Mouse (Mus musculus): ENCODE measurements at regions not wholly inside any gene's neighbourhood (a gene's known extent, or its start where the extent isn't known, plus 50 kb on each side); places are given as distances from the start of the nearest gene placed in this dataset.
A peak's percentile ranks its signal among the peaks of the same experiment; 100 is the strongest.

DNA sequence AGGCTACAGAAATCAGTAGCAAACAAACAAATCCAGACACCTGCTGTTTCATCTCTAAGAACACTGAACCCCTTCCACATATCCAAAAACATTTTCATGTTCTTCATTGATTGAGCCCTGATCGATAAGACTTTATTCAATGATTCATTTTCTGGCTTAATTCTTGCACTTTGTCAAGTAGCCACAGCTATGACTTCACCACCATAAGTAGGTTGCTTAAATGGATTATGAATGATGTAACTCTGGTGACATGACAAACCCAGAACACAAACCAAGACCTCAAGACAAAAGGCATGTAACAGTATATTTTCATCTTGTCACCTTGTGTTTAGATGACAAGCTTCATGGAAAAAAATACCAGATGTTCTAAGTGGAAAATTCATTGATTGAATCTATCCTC is 123.1 kb upstream of the Cd180 start:
- ATAC-seq (replicated peaks; ENCODE audit: insufficient number of reproducible peaks, low FRiP score, low TSS enrichment): no peak
- WGBS (ENCODE audit: insufficient replicate concordance): 85% methylated on average over 1 of the region's 1 CpGs
- no peak overlapping the region for H3K4me2 ChIP-seq

DNA sequence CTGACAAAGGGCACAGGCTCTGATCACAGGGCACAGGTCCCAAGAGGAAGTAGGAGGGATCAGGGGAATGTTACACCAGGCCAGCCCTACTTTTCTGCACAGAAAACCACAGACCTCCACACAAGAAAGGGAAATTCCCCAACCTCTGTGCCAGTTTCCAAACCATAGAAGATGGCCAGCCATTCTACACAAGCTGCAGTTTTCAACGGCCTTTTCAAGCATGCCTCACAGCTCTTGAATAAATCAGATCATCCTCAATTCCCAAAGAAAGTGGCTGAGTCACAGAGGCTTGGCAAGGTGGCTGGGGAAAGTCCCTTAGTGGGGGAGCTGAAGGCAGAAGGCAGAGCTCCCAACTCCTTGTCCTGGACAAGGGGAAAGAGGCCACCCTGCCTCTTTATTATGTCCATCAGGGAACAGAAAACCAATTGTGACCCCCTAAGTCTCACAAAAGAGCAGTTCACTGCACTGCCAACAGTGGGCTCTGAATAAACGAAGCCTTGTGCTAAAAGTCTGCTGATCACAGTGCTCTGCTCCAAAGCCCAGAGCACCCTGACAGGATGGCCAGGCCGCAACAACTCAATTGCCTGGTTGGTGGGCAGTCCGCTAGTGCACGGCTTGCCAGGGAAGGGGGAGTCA is 120.0 kb upstream of the Cd180 start:
- 64% methylated on average over 5 of the region's 5 CpGs for WGBS (ENCODE audit: insufficient replicate concordance)
- H3K9ac ChIP-seq (ENCODE audit: low read depth, low read length): no peak overlapping the region
- no peak overlapping the region for H3K4me3 ChIP-seq (ENCODE audit: low read depth, low read length)
- no peaks in the 10 kb centered on the region for H3K36me3 ChIP-seq (ENCODE audit: control insufficient read depth, insufficient read depth, low read length)
- no peaks in the 10 kb centered on the region for H3K27me3 ChIP-seq (ENCODE audit: control insufficient read depth, insufficient read depth, low read length)
- no peak for ATAC-seq (replicated peaks; ENCODE audit: insufficient number of reproducible peaks, low FRiP score, low TSS enrichment)
- no peaks in the 10 kb centered on the region for H3K4me1 ChIP-seq (ENCODE audit: control insufficient read depth, insufficient read depth, low read length)
- no peaks in the 10 kb centered on the region for H3K9me3 ChIP-seq (replicated peaks; ENCODE audit: control insufficient read depth, low read length)
- H3K27ac ChIP-seq (ENCODE audit: low read depth, low read length): no peak overlapping the region
- H3K4me2 ChIP-seq: no peak overlapping the region

More for the DNA sequence above, 123.1 kb upstream of the Cd180 start:
- Histone ChIP-seq H3K9ac (ENCODE audit: low read depth, low read length) (no peak overlapping the region), H3K4me3 (ENCODE audit: low read depth, low read length) (no peak overlapping the region), H3K36me3 (ENCODE audit: control insufficient read depth, insufficient read depth, low read length) (no peaks in the 10 kb centered on the region), H3K4me1 (ENCODE audit: control insufficient read depth, insufficient read depth, low read length) (no peaks in the 10 kb centered on the region), H3K27me3 (ENCODE audit: control insufficient read depth, insufficient read depth, low read length) (no peaks in the 10 kb centered on the region), H3K27ac (ENCODE audit: low read depth, low read length) (no peak overlapping the region), H3K9me3 (replicated peaks; ENCODE audit: control insufficient read depth, low read length) (no peaks in the 10 kb centered on the region)

GRCm38 (mm10) chr13:102576871-102577662 is 116.3 kb upstream of the Cd180 start:
- ATAC-seq (replicated peaks; ENCODE audit: insufficient number of reproducible peaks, low FRiP score, low TSS enrichment): no peak
- Histone ChIP-seq H3K27me3 (ENCODE audit: control insufficient read depth, insufficient read depth, low read length) (no peaks in the 10 kb centered on the region), H3K27ac (ENCODE audit: low read depth, low read length) (no peak overlapping the region), H3K36me3 (ENCODE audit: control insufficient read depth, insufficient read depth, low read length) (no peaks in the 10 kb centered on the region), H3K4me1 (ENCODE audit: control insufficient read depth, insufficient read depth, low read length) (no peaks in the 10 kb centered on the region), H3K9ac (ENCODE audit: low read depth, low read length) (no peak overlapping the region), H3K4me3 (ENCODE audit: low read depth, low read length) (no peak overlapping the region), H3K4me2 (no peak overlapping the region), H3K9me3 (replicated peaks; ENCODE audit: control insufficient read depth, low read length) (no peaks in the 10 kb centered on the region)
- 73% methylated on average over 7 of the region's 7 CpGs for WGBS (ENCODE audit: insufficient replicate concordance)

DNA sequence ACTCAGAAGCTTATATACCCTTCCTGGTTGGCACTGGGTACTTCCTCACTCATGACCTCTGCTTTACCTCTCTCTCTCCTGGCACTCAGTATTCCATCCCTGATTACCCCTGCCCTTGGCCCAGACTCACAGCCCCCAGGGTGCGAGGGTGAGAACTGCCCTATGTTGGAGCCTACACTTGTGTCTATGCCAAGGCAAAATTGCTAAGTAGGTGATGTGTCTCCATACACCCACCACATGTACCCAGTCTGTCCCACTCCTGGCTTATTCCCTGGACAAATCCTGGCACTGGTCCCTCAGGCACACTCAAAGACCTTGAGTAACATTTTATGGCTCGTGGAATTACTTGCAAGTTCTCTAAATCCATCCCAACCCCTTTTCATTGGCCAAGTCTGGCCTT is 114.5 kb upstream of the Cd180 start:
- no peaks in the 10 kb centered on the region for H3K9me3 ChIP-seq (replicated peaks; ENCODE audit: control insufficient read depth, low read length)
- no peaks in the 10 kb centered on the region for H3K27me3 ChIP-seq (ENCODE audit: control insufficient read depth, insufficient read depth, low read length)
- H3K4me3 ChIP-seq (ENCODE audit: low read depth, low read length): no peak overlapping the region
- no peak overlapping the region for H3K9ac ChIP-seq (ENCODE audit: low read depth, low read length)
- ATAC-seq (replicated peaks; ENCODE audit: insufficient number of reproducible peaks, low FRiP score, low TSS enrichment): no peak
- no peak overlapping the region for H3K27ac ChIP-seq (ENCODE audit: low read depth, low read length)
- no peaks in the 10 kb centered on the region for H3K36me3 ChIP-seq (ENCODE audit: control insufficient read depth, insufficient read depth, low read length)
- no peak overlapping the region for H3K4me2 ChIP-seq
- no peaks in the 10 kb centered on the region for H3K4me1 ChIP-seq (ENCODE audit: control insufficient read depth, insufficient read depth, low read length)
- WGBS (ENCODE audit: insufficient replicate concordance): 78% methylated on average over 2 of the region's 2 CpGs

DNA sequence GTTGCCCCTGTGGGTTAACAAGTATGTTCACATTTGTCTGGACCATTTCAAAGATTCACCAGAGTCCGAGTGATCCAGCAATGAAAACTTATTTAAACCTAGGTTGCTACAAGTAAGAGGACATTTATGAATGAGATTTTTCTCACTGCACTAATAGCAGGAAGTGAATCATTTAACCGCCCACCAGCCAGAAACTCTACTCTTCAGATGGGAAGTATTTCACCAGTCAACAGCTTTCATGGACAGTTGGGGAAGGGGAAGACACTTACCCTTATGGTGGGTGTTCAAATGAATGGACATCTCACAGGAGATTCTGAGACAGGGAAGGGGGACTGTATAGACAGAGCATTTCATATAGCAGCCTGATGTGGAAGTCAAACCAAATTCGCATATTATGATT is 113.7 kb upstream of the Cd180 start:
- Histone ChIP-seq H3K4me2 (no peak overlapping the region), H3K4me1 (ENCODE audit: control insufficient read depth, insufficient read depth, low read length) (no peaks in the 10 kb centered on the region), H3K36me3 (ENCODE audit: control insufficient read depth, insufficient read depth, low read length) (no peaks in the 10 kb centered on the region), H3K27ac (ENCODE audit: low read depth, low read length) (no peak overlapping the region), H3K9me3 (replicated peaks; ENCODE audit: control insufficient read depth, low read length) (no peaks in the 10 kb centered on the region), H3K4me3 (ENCODE audit: low read depth, low read length) (no peak overlapping the region), H3K27me3 (ENCODE audit: control insufficient read depth, insufficient read depth, low read length) (no peaks in the 10 kb centered on the region), H3K9ac (ENCODE audit: low read depth, low read length) (no peak overlapping the region)
- no peak for ATAC-seq (replicated peaks; ENCODE audit: insufficient number of reproducible peaks, low FRiP score, low TSS enrichment)
- 83% methylated on average over 3 of the region's 3 CpGs for WGBS (ENCODE audit: insufficient replicate concordance)

DNA sequence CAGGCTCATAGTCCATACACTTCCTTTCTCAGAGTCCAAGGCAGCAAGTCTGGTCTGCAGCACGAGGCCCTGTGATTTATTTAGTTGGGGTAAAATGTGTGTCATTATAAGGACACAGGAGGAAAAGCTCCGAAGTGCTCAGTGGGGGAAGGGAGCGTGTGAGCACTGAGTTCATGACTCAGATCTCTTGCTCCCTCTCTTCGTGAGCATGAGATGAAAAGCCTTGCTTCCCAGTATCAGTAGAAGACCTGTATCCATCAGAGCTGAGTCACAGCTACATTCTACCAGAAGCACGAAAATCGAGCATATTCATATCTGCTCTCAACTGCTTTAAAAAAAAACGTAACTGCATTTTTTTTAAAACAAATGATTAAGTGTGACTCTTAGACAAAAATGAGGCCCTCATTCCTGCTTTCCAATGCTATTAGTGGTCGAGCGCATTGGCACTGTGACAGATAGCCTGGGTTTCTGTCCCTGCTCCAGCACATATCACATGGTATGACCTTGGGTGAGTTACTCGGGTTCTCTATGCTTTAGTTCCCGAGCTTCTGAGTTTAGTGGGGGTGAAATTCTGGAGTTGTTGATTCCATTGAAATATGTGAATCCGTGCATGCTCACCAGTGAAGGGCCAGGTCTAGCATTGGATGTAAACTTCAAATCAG is 109.2 kb upstream of the Cd180 start:
- H3K36me3 ChIP-seq (ENCODE audit: control insufficient read depth, insufficient read depth, low read length): no peaks in the 10 kb centered on the region
- no peak overlapping the region for H3K4me2 ChIP-seq
- H3K4me3 ChIP-seq (ENCODE audit: low read depth, low read length): no peak overlapping the region
- no peaks in the 10 kb centered on the region for H3K27me3 ChIP-seq (ENCODE audit: control insufficient read depth, insufficient read depth, low read length)
- no peaks in the 10 kb centered on the region for H3K9me3 ChIP-seq (replicated peaks; ENCODE audit: control insufficient read depth, low read length)
- no peak for ATAC-seq (replicated peaks; ENCODE audit: insufficient number of reproducible peaks, low FRiP score, low TSS enrichment)
- H3K27ac ChIP-seq (ENCODE audit: low read depth, low read length): no peak overlapping the region
- no peaks in the 10 kb centered on the region; the same call in 1 of the 2 replicates for H3K4me1 ChIP-seq (ENCODE audit: control insufficient read depth, insufficient read depth, low read length)
- no peak overlapping the region for H3K9ac ChIP-seq (ENCODE audit: low read depth, low read length)
- 68% methylated on average over 12 of the region's 12 CpGs for WGBS (ENCODE audit: insufficient replicate concordance)

DNA sequence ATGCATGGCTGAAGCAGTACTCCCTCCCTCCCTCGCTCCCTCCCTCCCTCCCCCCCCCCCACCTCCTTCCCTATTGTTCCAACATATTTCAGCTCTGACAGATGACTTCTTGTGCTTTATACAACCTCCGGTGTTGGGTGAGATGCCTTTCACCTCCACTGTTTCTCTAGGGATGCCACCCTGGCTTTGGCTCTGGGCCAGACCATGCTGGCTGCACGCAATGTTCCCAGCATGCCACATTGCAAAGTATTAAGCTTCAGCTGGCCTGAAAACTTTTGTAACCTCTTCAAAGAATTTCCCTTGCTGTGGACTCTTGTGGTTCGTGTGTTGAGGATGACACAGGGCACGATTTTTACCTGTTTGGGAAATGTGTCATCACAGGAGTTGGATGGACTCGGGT is 107.1 kb upstream of the Cd180 start:
- WGBS (ENCODE audit: insufficient replicate concordance): 66% methylated on average over 6 of the region's 6 CpGs
- H3K27me3 ChIP-seq (ENCODE audit: control insufficient read depth, insufficient read depth, low read length): no peaks in the 10 kb centered on the region
- no peak overlapping the region for H3K4me3 ChIP-seq (ENCODE audit: low read depth, low read length)
- no peak overlapping the region for H3K9ac ChIP-seq (ENCODE audit: low read depth, low read length)
- H3K4me2 ChIP-seq: no peak overlapping the region
- H3K9me3 ChIP-seq (replicated peaks; ENCODE audit: control insufficient read depth, low read length): no peaks in the 10 kb centered on the region
- ATAC-seq (replicated peaks; ENCODE audit: insufficient number of reproducible peaks, low FRiP score, low TSS enrichment): no peak
- no peak overlapping the region for H3K27ac ChIP-seq (ENCODE audit: low read depth, low read length)
- no peaks in the 10 kb centered on the region for H3K36me3 ChIP-seq (ENCODE audit: control insufficient read depth, insufficient read depth, low read length)
- H3K4me1 ChIP-seq (ENCODE audit: control insufficient read depth, insufficient read depth, low read length): no peaks in the 10 kb centered on the region; the same call in none of the 2 replicates

GRCm38 (mm10) chr13:102589680-102590435 is 103.5 kb upstream of the Cd180 start:
- Histone ChIP-seq H3K9ac (ENCODE audit: low read depth, low read length) (no peak overlapping the region), H3K4me1 (ENCODE audit: control insufficient read depth, insufficient read depth, low read length) (no peaks in the 10 kb centered on the region; the same call in none of the 2 replicates), H3K4me2 (peak overlapping the region; percentile 6; the same call in 1 of the 2 replicates), H3K27me3 (ENCODE audit: control insufficient read depth, insufficient read depth, low read length) (no peaks in the 10 kb centered on the region), H3K4me3 (ENCODE audit: low read depth, low read length) (no peak overlapping the region), H3K27ac (ENCODE audit: low read depth, low read length) (no peak overlapping the region), H3K36me3 (ENCODE audit: control insufficient read depth, insufficient read depth, low read length) (no peaks in the 10 kb centered on the region), H3K9me3 (replicated peaks; ENCODE audit: control insufficient read depth, low read length) (no peaks in the 10 kb centered on the region)
- ATAC-seq (replicated peaks; ENCODE audit: insufficient number of reproducible peaks, low FRiP score, low TSS enrichment): no peak
- 53% methylated on average over 18 of the region's 18 CpGs for WGBS (ENCODE audit: insufficient replicate concordance)
